Mouse (Mus musculus) heart, embryonic 13.5 days (tissue): Measurements from ENCODE around the gene Vmp1. TPM values are rescaled to one million over a fixed set of nuclear protein-coding genes. Genes with fewer than 3 reads are reported as not detected.

ENCODE experiments used
- ATAC-seq: fragments of 200-750 bp; cut with Nextera tagmentation; 2 replicates; pipeline ENCODE4 v1.8.0; 2017; ENCODE audit warnings: moderate TSS enrichment; ENCODE audit not compliant: insufficient number of reproducible peaks, low FRiP score, low TSS enrichment; ENCODE audit errors: extremely low read depth
- H3K27ac ChIP-seq: fragments of 300-500 bp; sonication (generic); replicated peaks from 2 replicates; pipeline ENCODE4 v1.5.1; 2015; ENCODE audit warnings: moderate library complexity, mild to moderate bottlenecking, inconsistent platforms
- H3K27me3 ChIP-seq: fragments of 300-500 bp; sonication (generic); replicated peaks from 2 replicates; pipeline ENCODE4 v1.6.1; 2015; ENCODE audit warnings: mild to moderate bottlenecking, inconsistent platforms
- H3K36me3 ChIP-seq: fragments of 300-500 bp; sonication (generic); 2 replicates; pipeline ENCODE4 v1.6.1; 2015; ENCODE audit warnings: mild to moderate bottlenecking, inconsistent platforms
- H3K4me1 ChIP-seq: fragments of 300-500 bp; sonication (generic); 2 replicates; pipeline ENCODE4 v1.6.1; 2015; ENCODE audit warnings: inconsistent platforms
- H3K4me2 ChIP-seq: fragments of 300-500 bp; sonication (generic); 2 replicates; pipeline ENCODE4 v1.6.1; 2015; ENCODE audit warnings: inconsistent platforms, mild to moderate bottlenecking, moderate library complexity
- H3K4me3 ChIP-seq: fragments of 300-500 bp; sonication (generic); 2 replicates; pipeline ENCODE4 v1.5.1; 2015; ENCODE audit warnings: moderate library complexity, mild to moderate bottlenecking, inconsistent platforms
- H3K9ac ChIP-seq: fragments of 300-500 bp; sonication (generic); 2 replicates; pipeline ENCODE4 v1.6.1; 2015; ENCODE audit warnings: inconsistent platforms, mild to moderate bottlenecking, moderate library complexity
- H3K9me3 ChIP-seq: fragments of 300-500 bp; sonication (generic); 2 replicates; pipeline ENCODE4 v1.6.1; 2016; ENCODE audit warnings: inconsistent platforms
- WGBS: fragments of 180-500 bp; shearing (Covaris S2); methylation state at CpG from one replicate; pipeline ENCODE4 v1.1.7; 2015; ENCODE audit warnings: mixed read lengths; 5-methylcytosine and 5-hydroxymethylcytosine counted together
- polyA plus RNA-seq: library from polyadenylated mRNA; unstranded; fragments of >200 nt; fragmentation: Nextera tagmentation; extraction: Ambion mirVana; gene quantifications from 2 replicates; pipeline ENCODE4 v1.2.1, GENCODE M21; 2015

Gene Vmp1
- polyA plus RNA-seq, 1 experiment from 2014 or later = 85.3 TPM

DNA sequence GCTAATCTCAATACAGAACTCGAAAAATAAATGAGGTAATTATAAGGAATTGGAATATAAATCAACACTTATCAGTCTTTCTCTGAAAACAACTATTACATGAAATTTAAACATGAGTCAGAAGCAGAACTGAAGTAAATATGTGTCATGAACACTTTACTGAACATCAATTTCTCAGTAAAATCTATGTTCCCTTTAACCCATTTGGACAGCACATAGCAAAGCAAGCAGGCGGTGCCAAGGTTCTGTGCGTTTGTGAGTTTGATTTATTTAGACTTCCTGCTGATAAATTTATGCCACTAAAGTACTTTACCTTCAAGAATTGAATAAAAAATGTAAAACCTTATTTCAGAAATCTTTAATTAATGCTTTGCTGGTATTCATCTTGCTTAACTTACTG is 54.2 kb downstream of the Vmp1 start:
- no peak for ATAC-seq
- Histone ChIP-seq H3K36me3 (peaks cover 24% of the 10 kb centered on the region), H3K4me3 (no peak overlapping the region), H3K9ac (no peak overlapping the region), H3K9me3 (no peaks in the 10 kb centered on the region), H3K27me3 (no peaks in the 10 kb centered on the region), H3K4me2 (no peak overlapping the region), H3K27ac (no peak overlapping the region), H3K4me1 (peaks cover 2% of the 10 kb centered on the region; the same call in 1 of the 2 replicates)
- 65% methylated on average over 3 of the region's 3 CpGs for WGBS

- no peaks in the 10 kb centered on the region for H3K9me3 ChIP-seq
- no peak overlapping the region for H3K9ac ChIP-seq
- no peaks in the 10 kb centered on the region for H3K27me3 ChIP-seq
- H3K4me2 ChIP-seq = no peak overlapping the region
- H3K4me3 ChIP-seq = no peak overlapping the region
- WGBS = 63% methylated on average over 2 of the region's 2 CpGs
- no peak for ATAC-seq
- peaks cover 18% of the 10 kb centered on the region for H3K36me3 ChIP-seq
- H3K4me1 ChIP-seq = peaks cover 10% of the 10 kb centered on the region
- no peak overlapping the region for H3K27ac ChIP-seq
Observed at GRCm38 (mm10) chr11:86628448-86628847, 55.2 kb downstream of the Vmp1 start.

DNA sequence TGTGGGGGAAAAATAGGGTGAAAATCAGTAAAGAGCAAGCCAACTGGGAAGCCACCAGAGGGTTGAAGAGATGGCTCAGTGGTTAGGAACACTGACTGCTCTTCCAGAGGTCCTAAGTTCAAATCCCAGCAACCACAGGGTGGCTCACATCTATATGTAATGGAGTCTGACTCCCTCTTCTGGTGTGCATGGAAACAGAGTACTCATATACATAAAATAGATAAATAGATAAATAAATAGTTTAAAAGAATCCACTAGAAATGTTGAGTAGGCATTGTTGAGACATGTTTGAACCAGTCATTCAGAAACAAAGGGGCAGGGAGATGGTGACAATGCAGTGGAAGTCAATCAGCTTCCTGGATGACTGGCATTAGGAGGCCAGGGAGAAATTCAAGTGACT is 56.0 kb downstream of the Vmp1 start:
- H3K36me3 ChIP-seq = peaks cover 14% of the 10 kb centered on the region
- H3K9ac ChIP-seq = no peak overlapping the region
- H3K9me3 ChIP-seq = no peaks in the 10 kb centered on the region
- ATAC-seq = no peak
- no peak overlapping the region for H3K4me2 ChIP-seq
- no peak overlapping the region for H3K4me3 ChIP-seq
- H3K27me3 ChIP-seq = no peaks in the 10 kb centered on the region
- H3K27ac ChIP-seq = no peak overlapping the region
- H3K4me1 ChIP-seq = peaks cover 10% of the 10 kb centered on the region

DNA sequence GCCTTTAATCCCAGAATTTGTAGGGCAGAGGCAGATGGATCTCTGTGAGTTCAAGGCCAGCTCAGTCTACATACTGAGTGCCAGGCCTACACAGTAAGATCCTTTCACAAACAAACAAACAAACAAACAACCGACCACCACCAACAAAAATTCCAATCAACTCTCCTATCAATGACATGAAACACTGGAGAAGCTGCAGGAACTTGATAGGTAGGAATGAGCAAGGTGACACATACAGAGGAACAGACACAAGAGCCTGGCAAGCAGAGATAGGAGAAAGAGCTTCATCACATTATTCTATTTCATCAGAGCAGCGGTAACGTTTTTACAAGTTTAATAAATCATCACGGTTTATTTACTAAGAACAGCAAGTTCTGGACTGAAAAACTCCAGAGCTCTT is 56.9 kb downstream of the Vmp1 start:
- H3K4me3 ChIP-seq = no peak overlapping the region
- no peaks in the 10 kb centered on the region for H3K27me3 ChIP-seq
- H3K4me1 ChIP-seq = peaks cover 10% of the 10 kb centered on the region
- no peaks in the 10 kb centered on the region for H3K9me3 ChIP-seq
- H3K4me2 ChIP-seq = no peak overlapping the region
- H3K27ac ChIP-seq = no peak overlapping the region
- H3K36me3 ChIP-seq = peaks cover 8% of the 10 kb centered on the region
- ATAC-seq = no peak
- H3K9ac ChIP-seq = no peak overlapping the region
- WGBS = 73% methylated on average over 4 of the region's 4 CpGs

- no peaks in the 10 kb centered on the region for H3K9me3 ChIP-seq
- no peak overlapping the region; the same call in 1 of the 2 replicates for H3K4me2 ChIP-seq
- ATAC-seq = no peak
- H3K27ac ChIP-seq = peak overlapping the region; percentile 38
- H3K4me1 ChIP-seq = peaks cover 10% of the 10 kb centered on the region
- H3K27me3 ChIP-seq = no peaks in the 10 kb centered on the region
- H3K4me3 ChIP-seq = no peak overlapping the region
- H3K36me3 ChIP-seq = no peaks in the 10 kb centered on the region; the same call in 1 of the 2 replicates
- no peak overlapping the region for H3K9ac ChIP-seq
- WGBS = 57% methylated on average over 5 of the region's 5 CpGs
Observed at GRCm38 (mm10) chr11:86624237-86624941, 59.2 kb downstream of the Vmp1 start.

GRCm38 (mm10) chr11:86623402-86624010 is 60.1 kb downstream of the Vmp1 start:
- H3K27ac ChIP-seq = peak overlapping the region; percentile 38
- no peaks in the 10 kb centered on the region for H3K9me3 ChIP-seq
- 69% methylated on average over 1 of the region's 1 CpGs for WGBS
- H3K4me2 ChIP-seq = no peak overlapping the region
- no peaks in the 10 kb centered on the region; the same call in 1 of the 2 replicates for H3K36me3 ChIP-seq
- no peaks in the 10 kb centered on the region for H3K27me3 ChIP-seq
- peaks cover 10% of the 10 kb centered on the region for H3K4me1 ChIP-seq
- H3K9ac ChIP-seq = no peak overlapping the region
- ATAC-seq = no peak
- H3K4me3 ChIP-seq = no peak overlapping the region

GRCm38 (mm10) chr11:86622191-86622912 is 61.3 kb downstream of the Vmp1 start:
- Histone ChIP-seq H3K9ac (no peak overlapping the region), H3K9me3 (no peaks in the 10 kb centered on the region), H3K36me3 (no peaks in the 10 kb centered on the region), H3K4me1 (peaks cover 10% of the 10 kb centered on the region), H3K4me2 (no peak overlapping the region), H3K4me3 (no peak overlapping the region), H3K27ac (no peak overlapping the region), H3K27me3 (no peaks in the 10 kb centered on the region)
- WGBS = 79% methylated on average over 1 of the region's 1 CpGs
- no peak for ATAC-seq

DNA sequence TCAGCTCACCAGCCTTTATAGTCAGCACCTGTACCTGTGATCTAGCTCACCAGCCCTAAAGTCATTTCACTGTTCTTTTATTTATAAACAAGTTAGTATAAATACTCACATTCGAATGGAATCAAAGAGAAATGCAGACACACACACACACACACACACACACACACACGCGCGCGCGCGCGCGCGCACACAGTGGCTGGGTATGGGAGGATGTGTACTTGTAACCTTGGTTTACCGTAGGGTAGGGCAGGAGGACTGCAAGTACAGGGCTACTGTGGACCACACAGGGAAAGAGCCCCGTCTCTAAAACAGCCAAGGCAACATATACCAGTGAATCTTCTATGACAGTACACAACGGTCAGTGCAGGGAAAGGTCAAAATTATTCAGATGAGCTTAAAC is 62.5 kb downstream of the Vmp1 start:
- no peak for ATAC-seq
- WGBS = 93% methylated on average over 13 of the region's 13 CpGs
- Histone ChIP-seq H3K36me3 (no peaks in the 10 kb centered on the region), H3K27ac (no peak overlapping the region), H3K9ac (no peak overlapping the region), H3K27me3 (no peaks in the 10 kb centered on the region), H3K9me3 (no peaks in the 10 kb centered on the region), H3K4me3 (no peak overlapping the region), H3K4me1 (peaks cover 10% of the 10 kb centered on the region), H3K4me2 (no peak overlapping the region)

DNA sequence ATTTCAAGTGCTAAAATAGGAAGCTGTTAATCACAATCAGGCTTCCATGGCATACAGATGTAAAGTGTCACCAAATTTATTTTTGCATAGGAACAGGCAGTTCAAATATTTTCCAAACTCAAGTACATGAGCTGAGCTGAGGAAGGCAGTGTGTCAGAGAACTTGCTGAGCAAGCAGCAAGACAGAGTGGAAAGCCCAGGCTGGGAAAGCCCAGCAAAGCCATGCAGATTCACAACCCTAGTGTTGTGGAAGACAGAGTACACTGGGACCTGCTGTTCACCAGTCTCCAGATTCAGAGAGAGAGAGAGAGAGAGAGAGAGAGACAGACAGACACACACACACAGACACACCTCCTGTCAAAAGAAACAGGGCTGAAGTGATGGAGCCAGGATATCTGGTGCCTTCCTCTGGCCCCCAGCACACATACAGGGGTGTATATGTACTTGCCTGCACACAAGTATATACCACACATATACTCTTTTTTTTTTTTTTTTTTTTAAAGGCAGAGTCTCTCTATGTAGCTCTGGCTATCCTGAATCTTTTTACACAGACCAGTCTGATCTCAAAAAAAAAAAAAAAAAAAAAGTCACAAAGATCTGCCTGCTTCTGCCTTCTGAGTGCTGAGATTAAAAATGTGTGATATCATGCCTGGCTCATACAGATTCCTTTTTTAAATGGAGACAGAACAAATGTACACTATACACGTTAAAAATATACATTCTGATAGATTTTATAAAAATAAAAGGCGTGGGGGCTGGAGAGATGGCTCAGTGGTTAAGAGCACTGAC is 64.9 kb downstream of the Vmp1 start:
- Histone ChIP-seq H3K27me3 (no peaks in the 10 kb centered on the region), H3K9ac (no peak overlapping the region), H3K27ac (no peak overlapping the region), H3K4me3 (no peak overlapping the region), H3K9me3 (no peaks in the 10 kb centered on the region), H3K4me2 (no peak overlapping the region), H3K36me3 (no peaks in the 10 kb centered on the region), H3K4me1 (peaks cover 1% of the 10 kb centered on the region)
- WGBS = 83% methylated on average over 2 of the region's 2 CpGs
- no peak for ATAC-seq

DNA sequence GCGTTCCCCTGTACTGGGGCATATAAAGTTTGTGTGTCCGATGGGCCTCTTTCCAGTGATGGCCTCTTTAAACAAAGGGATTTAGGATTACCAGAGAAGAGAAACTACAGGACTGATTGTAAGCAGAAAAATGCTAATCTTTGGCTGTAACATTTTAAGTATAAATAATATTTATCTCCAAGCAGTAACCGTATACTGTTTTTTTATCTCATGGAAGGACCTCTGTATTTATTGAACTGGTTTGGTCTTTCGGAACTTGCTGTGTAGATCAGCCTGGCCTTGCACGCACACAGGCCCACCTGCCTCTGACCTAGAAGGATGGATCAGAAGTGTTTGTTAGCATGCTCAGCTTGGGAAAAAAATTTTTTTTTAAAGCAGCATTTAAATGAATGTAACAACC is 69.0 kb downstream of the Vmp1 start:
- Histone ChIP-seq H3K4me1 (no peaks in the 10 kb centered on the region), H3K27me3 (no peaks in the 10 kb centered on the region), H3K4me3 (no peak overlapping the region), H3K9ac (no peak overlapping the region), H3K4me2 (no peak overlapping the region), H3K36me3 (no peaks in the 10 kb centered on the region; the same call in 1 of the 2 replicates), H3K9me3 (no peaks in the 10 kb centered on the region), H3K27ac (0 out of 2 replicates have a peak overlapping the region, but pooled peaks have one; percentile 21)
- no peak for ATAC-seq
- WGBS = 84% methylated on average over 5 of the region's 5 CpGs

DNA sequence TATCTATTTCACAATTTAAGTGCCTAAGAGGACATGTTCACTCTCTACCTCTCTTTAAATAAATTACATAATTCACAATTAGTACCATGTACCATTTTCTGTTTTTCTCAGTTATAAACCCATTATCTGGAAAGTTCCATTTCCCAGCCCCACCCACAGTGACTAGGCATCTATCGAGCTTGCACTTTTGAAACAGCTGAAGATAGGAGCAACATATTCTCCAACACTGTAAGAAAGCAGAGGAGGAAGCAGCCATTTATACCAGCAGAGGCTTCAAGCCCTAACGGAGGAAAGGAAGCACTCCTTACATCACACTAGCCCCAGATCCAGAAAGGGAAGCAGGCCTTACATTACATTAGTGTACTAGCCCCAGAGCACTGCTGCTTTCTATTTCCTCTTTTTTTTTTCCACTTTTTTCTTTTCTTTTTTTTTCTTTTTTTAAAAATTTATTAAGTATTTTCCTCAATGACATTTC is 69.5 kb downstream of the Vmp1 start:
- peak; percentile 61; the same call in 1 of the 2 replicates for ATAC-seq
- H3K4me2 ChIP-seq = no peak overlapping the region
- no peak overlapping the region for H3K9ac ChIP-seq
- 53% methylated on average over 2 of the region's 2 CpGs for WGBS
- H3K36me3 ChIP-seq = no peaks in the 10 kb centered on the region; the same call in 1 of the 2 replicates
- H3K27me3 ChIP-seq = no peaks in the 10 kb centered on the region
- H3K9me3 ChIP-seq = no peaks in the 10 kb centered on the region
- no peaks in the 10 kb centered on the region for H3K4me1 ChIP-seq
- no peak overlapping the region for H3K4me3 ChIP-seq
- peak overlapping the region; percentile 21; the same call in 1 of the 2 replicates for H3K27ac ChIP-seq
